Mouse (Mus musculus) CH12F3 (cell line): Measurements from ENCODE around the gene Fam104a.

Experiments used
- in situ Hi-C: fragments of 300-500 bp; cut with MboI; formaldehyde crosslinking; loops from 2 replicates; pipeline ENCODE4 v1.14.3; 2020; ENCODE audit warnings: low sequenced_read_pairs

Fam104a gene

GRCm38 (mm10) chr11:113705966-113706652 is 22.2 kb upstream of the Fam104a start:
- in situ Hi-C loops, result no loop called here

DNA sequence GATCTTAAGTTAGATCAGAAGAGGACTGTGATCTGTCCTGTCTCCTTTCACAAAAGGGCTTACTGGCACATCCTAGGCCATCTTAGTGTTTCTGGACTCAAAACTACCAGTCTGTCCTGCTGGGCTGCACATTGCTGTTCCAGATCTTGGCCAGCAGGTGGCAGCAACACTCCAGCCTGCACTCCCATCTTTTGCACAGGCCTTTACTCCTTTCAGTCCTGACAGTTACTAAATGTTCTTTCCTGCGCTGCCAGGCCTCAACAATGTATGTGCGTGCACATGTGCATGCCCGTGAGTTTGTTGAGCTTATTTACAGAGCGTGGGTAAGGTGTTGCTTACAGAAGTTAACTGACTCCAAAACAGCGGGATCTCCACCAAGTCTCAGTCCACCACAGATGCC is 19.8 kb upstream of the Fam104a start:
- in situ Hi-C loops, result loop anchor here (5.0 kb wide), 1 partner anchor 104 kb away; no protein-coding TSS in a partner anchor

DNA sequence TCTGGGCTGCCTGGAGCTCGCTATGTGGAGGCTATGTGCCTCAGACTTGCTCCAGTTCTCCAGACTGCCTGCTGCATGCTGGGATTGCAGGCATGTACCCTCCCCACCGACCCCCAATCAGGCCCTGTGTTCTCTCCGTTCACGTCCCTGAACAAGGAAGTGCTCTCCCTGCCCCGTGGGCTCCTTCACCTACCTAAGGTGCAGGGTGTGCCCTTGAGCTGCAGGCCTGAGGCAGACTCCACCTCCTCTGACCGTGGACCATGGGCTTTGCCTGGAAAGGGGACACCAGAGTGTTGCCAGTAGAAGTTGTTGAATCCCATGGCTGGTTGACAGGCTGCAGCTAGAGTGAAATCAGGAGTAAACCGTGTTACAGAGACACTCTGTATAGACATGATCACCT is 15.7 kb upstream of the Fam104a start:
- in situ Hi-C loops, result loop anchor here (5.0 to 25.0 kb wide), 2 partner anchors 108 to 963 kb away; partner anchors contain the start of gene Rpl38

DNA sequence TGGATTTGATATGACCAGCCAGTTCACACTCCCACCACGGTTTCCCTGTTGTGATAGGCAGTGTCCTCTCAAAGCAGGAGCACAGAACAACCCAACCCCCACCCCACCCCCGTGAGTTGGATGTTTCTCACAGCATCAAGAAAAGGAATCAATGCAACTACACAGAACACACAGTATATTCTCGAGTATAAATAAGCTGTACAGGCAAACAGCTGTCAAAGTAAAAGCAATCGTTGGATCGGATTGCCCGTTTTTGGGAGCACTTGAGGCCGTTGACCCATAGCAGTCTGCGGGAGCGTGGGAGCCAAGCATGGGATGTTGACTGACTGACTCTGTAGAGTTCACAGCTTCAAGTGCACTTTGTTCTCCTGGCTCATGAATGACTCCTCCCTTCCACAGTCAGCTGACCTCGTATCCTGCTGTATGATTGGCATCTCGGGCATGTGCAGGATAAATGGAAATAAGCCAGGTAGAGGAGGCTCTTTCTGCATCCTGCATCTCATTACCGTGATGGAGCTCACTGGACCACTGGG is 14.1 kb upstream of the Fam104a start:
- in situ Hi-C loops, result loop anchor here (25.0 kb wide), 1 partner anchor 964 kb away; the partner anchor contains the start of gene Rpl38

DNA sequence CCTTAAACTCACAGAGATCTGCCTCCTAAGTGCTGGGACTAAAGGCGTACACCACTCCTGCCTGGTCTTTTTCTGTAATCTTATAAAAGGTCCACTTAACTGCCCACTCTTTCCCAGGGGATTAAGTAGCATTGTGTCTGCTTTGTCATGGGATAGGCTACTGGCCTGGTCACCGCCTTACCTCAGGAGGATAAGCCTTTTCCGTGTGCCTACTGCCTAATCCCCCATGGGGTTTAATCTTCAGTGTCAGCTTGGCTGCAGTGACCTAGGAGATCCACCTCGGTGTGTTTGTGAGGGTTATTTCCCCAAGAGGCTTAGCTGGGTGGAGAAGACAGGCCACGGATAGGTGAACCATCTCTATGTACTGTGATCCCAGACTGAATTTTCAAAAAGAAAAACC is 13.6 kb upstream of the Fam104a start:
- in situ Hi-C loops, result loop anchor here (25.0 kb wide), 1 partner anchor 965 kb away; the partner anchor contains the start of gene Rpl38

- in situ Hi-C loops, result loop anchor here (25.0 kb wide), 1 partner anchor 970 kb away; the partner anchor contains the start of gene Rpl38
Observed at GRCm38 (mm10) chr11:113691851-113692250, 7.9 kb upstream of the Fam104a start.

DNA sequence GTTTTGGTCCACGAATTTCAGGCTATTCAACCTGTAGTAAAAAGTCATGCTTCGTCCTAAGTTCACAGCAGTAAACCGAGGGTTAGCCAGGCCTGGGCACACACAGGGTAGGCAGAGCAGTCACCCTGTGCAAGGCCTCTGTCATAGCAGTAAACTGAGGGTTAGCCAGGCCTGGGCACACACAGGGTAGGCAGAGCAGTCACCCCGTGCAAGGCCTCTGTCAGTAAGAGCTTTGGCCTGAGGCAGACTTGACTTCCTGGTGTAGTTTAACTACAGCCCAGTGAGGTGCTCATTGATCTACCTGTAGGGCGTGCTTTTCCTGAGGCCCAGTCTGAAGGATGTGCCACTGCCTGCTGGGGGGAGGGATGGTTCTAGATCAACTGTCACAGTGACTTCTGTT is 7.4 kb upstream of the Fam104a start:
- in situ Hi-C loops, result loop anchor here (25.0 kb wide), 1 partner anchor 971 kb away; the partner anchor contains the start of gene Rpl38

DNA sequence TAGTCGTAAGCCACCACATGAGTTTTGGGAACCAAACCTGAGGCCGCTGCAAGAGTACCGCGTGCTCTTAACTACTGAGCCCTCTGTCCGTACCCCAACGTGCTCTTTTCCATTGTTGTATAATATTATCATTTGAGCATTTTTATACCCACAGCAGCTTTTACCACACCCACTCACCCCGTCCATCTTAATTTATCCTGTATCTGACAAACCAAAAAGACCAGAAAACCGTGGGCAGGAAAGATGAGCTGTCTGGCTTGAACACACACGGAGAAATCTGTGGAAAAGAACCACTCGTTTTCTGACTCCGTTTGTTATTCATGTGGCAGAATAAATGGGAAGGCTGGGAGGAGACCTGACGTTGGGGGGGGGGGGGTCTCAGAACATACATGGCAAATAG is 6.6 kb upstream of the Fam104a start:
- in situ Hi-C loops, result loop anchor here (25.0 kb wide), 1 partner anchor 972 kb away; the partner anchor contains the start of gene Rpl38

GRCm38 (mm10) chr11:113687031-113687430 is 3.1 kb upstream of the Fam104a start:
- in situ Hi-C loops, result loop anchor here (25.0 kb wide), 1 partner anchor 975 kb away; the partner anchor contains the start of gene Rpl38

DNA sequence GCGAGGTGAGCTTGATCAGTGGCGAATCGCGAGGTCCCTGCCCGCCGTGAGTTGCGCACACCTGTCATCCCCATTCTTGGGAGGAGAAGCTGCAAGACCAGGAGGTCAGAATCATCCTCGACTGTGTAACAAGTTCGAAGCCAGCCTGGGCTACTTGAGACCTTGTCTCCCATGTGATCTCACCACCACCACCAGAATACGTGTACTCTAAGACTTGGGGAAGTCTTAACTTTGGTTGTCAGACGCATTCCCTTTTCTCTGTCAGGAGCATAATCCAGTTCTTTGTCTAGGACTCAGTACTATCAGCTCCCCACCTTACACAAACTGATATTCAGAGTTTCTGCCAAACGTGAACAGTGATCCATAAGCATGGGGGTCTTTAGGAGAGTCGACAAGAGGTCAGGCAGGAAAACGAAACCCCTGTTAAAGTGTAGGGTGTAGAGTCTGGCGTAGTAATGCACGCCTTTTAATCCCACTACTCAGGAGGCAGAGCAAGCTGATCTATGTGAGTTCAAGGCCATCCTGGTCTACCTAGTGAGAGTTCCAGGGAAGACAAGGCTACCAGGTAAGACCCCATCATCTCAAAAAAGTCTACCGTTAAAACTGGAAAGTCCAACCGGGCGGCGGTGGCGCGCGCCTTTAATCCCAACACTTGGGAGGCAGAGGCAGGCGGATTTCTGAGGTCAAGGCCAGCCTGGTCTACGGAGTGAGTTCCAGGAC is 912 bp upstream of the Fam104a start:
- in situ Hi-C loops, result loop anchor here (25.0 kb wide), 1 partner anchor 977 kb away; the partner anchor contains the start of gene Rpl38

GRCm38 (mm10) chr11:113683627-113683956 is 363 bp downstream of the Fam104a start:
- in situ Hi-C loops, result loop anchor here (25.0 kb wide), 1 partner anchor 979 kb away; the partner anchor contains the start of gene Rpl38

- in situ Hi-C loops, result loop anchor here (25.0 kb wide), 1 partner anchor 979 kb away; the partner anchor contains the start of gene Rpl38
Observed at GRCm38 (mm10) chr11:113682897-113683626, 893 bp downstream of the Fam104a start.

DNA sequence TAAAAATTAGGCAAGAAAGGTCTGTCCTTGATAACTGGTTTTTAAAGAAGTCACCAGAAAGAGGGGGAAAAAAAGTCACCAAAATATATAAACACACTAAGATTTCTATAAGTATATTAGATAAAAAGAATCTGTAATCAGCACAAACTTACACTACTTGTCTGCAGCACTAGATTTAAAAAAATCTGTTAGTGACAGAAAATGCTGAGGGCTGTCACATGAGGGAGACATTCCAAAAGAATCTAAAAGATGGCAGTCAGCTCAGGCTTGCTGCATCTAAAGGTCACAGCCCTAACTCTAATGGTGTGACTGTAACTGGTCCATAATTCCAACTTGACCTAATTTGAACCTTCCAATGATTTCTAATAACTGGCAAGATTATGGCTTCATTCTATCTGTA is 2.0 kb downstream of the Fam104a start:
- in situ Hi-C loops, result loop anchor here (25.0 kb wide), 1 partner anchor 980 kb away; the partner anchor contains the start of gene Rpl38

DNA sequence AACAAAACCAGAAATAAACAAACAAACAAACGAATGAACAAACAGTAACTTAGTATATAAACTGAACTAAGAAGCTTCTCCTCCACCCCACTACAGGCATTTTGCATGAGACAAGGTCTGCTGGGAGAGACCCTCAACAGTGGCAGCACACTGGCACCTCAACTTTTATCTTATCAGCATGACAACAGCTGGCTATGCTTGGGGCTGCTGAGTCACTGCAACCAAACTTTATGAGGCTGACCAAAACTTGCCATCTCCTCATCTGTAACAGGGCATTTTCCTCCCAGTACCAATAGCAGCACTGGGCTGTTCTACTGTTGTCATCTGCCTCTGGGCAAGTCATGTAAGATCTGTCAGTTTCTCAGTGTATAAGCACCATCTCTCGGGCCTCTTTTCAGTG is 3.0 kb downstream of the Fam104a start:
- in situ Hi-C loops, result loop anchor here (25.0 kb wide), 1 partner anchor 981 kb away; the partner anchor contains the start of gene Rpl38

GRCm38 (mm10) chr11:113678373-113678772 is 5.6 kb downstream of the Fam104a start:
- in situ Hi-C loops, result loop anchor here (25.0 kb wide), 1 partner anchor 984 kb away; the partner anchor contains the start of gene Rpl38

DNA sequence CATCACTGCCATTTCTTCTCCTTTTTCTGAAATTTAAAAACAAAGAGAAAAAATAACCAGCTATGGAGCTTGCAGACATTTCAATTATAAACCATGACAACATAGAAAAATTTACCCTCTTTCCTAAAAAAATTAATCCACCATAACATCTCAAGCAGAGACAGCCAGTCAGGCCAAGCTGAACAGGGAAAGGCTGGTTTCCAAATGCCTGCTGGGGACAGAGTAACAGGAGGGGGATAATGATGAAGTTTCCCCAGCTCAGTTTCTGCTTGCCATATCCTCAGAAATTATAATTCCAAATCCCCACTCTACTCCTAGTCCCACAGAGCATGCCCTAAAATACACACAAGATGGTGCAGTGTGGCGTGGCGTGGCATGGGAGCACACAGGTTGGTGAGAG is 6.6 kb downstream of the Fam104a start:
- in situ Hi-C loops, result loop anchor here (25.0 kb wide), 1 partner anchor 985 kb away; the partner anchor contains the start of gene Rpl38

DNA sequence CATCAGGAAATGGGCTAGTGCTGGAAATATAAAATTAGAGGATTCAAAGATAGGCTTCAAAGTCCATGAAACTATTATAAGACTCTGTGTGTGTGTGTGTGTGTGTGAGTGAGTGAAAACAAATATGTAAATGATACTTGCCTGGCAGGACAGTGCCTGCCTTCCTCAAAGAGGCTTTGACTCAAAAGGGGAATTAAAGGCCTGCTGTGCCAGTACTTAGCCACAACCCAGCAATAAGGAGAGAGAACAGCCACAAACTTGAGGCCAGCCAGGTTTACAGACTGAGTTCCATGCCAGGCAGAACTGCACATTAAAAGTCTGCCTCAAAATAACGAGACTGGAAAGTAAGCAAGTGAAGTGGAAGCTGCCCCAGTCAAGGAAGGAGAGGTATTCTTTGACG is 7.1 kb downstream of the Fam104a start:
- in situ Hi-C loops, result loop anchor here (25.0 kb wide), 1 partner anchor 985 kb away; the partner anchor contains the start of gene Rpl38

DNA sequence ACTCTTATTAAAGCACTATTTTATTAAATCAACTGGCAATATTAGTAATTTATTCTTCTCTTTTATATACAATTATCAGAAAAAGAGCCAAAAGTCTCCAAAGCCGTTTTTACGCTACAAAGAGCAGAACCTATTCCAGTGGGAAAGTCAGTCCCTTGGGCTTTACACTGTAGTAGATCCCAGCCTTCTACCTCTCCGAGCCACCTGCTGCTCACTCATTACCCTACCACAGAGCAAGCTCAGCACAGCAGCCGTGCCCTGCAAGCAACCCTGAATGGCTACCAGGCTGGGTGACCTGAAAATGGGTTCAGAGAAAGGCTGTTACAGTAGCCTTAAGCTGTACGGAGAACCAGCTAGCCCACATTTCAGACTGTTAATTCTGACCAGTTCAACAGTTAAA is 9.4 kb downstream of the Fam104a start:
- in situ Hi-C loops, result no loop called here

DNA sequence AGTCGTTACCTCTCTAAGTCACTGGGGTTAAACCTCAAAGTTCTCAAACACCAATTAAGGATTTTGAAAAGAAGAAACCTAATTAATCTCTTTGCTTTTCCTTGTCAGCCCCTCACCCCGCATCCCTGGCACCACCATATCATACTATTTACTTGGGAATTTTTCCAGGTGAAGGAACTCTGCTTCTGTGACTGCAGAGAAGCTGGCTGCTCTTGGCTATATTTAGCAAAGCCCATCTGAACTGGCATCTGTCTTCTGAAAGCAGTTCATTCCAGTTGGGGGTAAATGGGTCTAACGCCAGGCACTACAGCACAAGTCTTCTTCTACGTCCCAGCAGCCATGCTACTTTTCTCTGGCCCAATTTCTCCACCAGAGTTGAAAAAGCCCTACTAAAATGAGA is 10.3 kb downstream of the Fam104a start:
- in situ Hi-C loops, result no loop called here

DNA sequence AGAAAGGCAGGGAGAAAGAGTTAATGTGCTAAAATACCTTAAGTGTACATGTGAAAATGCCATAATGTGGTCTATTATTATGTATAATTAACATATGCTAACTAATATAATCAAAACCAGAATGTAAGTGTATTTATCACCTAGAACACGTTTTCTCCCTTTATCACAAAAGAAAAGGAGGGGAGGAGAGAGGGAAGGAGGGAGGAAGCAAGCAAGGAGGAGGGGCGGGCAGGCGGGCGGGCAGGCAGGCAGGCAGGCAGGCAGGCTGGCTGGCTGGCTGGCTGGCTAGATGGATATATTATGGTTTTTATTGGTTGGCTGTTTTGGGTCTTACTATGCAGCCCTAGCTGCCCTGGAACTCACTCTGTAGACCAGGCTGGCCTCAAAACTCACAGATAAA is 14.2 kb downstream of the Fam104a start:
- in situ Hi-C loops, result no loop called here
